Mouse (Mus musculus): ENCODE data around the gene Capn1.

Capn1 gene

GRCm38 (mm10) chr19:5952071-5952691, 63.5 kb downstream of the Capn1 start:
- peak; percentile 32 for DNase-seq (ENCODE audit: low spot score)

GRCm38 (mm10) chr19:5951631-5952030, 64.1 kb downstream of the Capn1 start:
- no peak for DNase-seq (ENCODE audit: low spot score)

- DNase-seq (ENCODE audit: low spot score): no peak
Measured at GRCm38 (mm10) chr19:5950218-5950617, 65.5 kb downstream of the Capn1 start.

- DNase-seq (ENCODE audit: low spot score): no peak
Measured at GRCm38 (mm10) chr19:5945891-5946290, 69.8 kb downstream of the Capn1 start.

- DNase-seq (ENCODE audit: low spot score): peak; percentile 29
Measured at GRCm38 (mm10) chr19:5945027-5945426, 70.7 kb downstream of the Capn1 start.

- DNase-seq (ENCODE audit: low spot score): no peak
Measured at GRCm38 (mm10) chr19:5944145-5944544, 71.6 kb downstream of the Capn1 start.

GRCm38 (mm10) chr19:5943404-5943803, 72.3 kb downstream of the Capn1 start:
- DNase-seq (ENCODE audit: low spot score): no peak

GRCm38 (mm10) chr19:5942581-5942980, 73.1 kb downstream of the Capn1 start:
- no peak for DNase-seq (ENCODE audit: low spot score)

GRCm38 (mm10) chr19:5940656-5941055, 75.0 kb downstream of the Capn1 start:
- DNase-seq (ENCODE audit: low spot score): no peak

GRCm38 (mm10) chr19:5940173-5940572, 75.5 kb downstream of the Capn1 start:
- DNase-seq (ENCODE audit: low spot score): no peak

GRCm38 (mm10) chr19:5939715-5940114, 76.0 kb downstream of the Capn1 start:
- no peak for DNase-seq (ENCODE audit: low spot score)

Data from embryo, embryonic 10 days (tissue).